Mouse (Mus musculus): Measurements from ENCODE around the gene Pskh1. TPM values are rescaled to one million over a fixed set of nuclear protein-coding genes. Genes with fewer than 3 reads are reported as not detected.
A peak's percentile ranks its signal among the peaks of the same experiment; 100 is the strongest.

Gene Pskh1
- polyA plus RNA-seq, 1 experiment from 2014 or later: 12.5 TPM

DNA sequence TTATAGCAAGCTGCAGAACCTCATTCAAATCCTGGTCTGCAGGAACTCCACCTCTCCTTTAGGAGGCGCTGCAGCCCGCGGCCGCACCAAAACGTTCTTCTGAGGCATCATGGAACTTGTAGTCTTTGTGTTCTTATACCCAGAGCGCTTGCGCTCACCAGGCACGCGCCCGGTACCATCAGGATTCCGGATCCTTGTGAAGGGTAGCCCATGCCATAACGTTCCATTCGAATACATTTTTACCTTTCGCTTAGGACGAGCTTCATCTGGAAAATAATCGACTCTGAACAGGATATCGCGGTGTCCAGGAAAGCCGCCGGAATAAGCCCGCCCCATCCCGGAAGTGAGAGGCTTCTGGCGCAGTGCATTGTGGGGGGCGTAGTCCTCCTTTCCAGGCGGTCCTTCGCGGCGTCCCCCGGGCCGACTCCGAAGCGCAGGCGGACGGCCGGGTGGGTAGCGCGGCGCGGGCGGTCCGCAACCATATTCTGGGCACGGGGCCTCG lies 45.5 kb upstream of the Pskh1 start, which contains the start of gene Thap11:
Thap11 (plus strand) TSS at position 418 of the 502 bp plus-strand sequence.
- Histone ChIP-seq H3K4me3 (ENCODE audit: low read depth, low read length) (peak within 1 kb of the TSS; percentile 80), H3K9ac (ENCODE audit: low read depth, low read length) (peak within 1 kb of the TSS; percentile 81), H3K4me2 (replicated peaks; ENCODE audit: low read depth) (peak within 1 kb of the TSS; percentile 97), H3K36me3 (ENCODE audit: control insufficient read depth, insufficient read depth) (no peaks in the 10 kb centered on the region), H3K4me1 (replicated peaks; ENCODE audit: control insufficient read depth, insufficient read depth, low read length) (peaks cover 5% of the 10 kb centered on the region), H3K27me3 (replicated peaks; ENCODE audit: control insufficient read depth, insufficient read depth, low read length) (no peaks in the 10 kb centered on the region), H3K9me3 (ENCODE audit: control insufficient read depth) (no peaks in the 10 kb centered on the region), H3K27ac (ENCODE audit: low read depth, low read length) (peak within 1 kb of the TSS; percentile 82)
- peak; percentile 91 for ATAC-seq
- TF ChIP-seq CTCF (IDR thresholded peaks at IDR 0.05; ENCODE audit: low read depth): peak; percentile 90
- under 1% methylated on average over 43 of the region's 43 CpGs for WGBS

DNA sequence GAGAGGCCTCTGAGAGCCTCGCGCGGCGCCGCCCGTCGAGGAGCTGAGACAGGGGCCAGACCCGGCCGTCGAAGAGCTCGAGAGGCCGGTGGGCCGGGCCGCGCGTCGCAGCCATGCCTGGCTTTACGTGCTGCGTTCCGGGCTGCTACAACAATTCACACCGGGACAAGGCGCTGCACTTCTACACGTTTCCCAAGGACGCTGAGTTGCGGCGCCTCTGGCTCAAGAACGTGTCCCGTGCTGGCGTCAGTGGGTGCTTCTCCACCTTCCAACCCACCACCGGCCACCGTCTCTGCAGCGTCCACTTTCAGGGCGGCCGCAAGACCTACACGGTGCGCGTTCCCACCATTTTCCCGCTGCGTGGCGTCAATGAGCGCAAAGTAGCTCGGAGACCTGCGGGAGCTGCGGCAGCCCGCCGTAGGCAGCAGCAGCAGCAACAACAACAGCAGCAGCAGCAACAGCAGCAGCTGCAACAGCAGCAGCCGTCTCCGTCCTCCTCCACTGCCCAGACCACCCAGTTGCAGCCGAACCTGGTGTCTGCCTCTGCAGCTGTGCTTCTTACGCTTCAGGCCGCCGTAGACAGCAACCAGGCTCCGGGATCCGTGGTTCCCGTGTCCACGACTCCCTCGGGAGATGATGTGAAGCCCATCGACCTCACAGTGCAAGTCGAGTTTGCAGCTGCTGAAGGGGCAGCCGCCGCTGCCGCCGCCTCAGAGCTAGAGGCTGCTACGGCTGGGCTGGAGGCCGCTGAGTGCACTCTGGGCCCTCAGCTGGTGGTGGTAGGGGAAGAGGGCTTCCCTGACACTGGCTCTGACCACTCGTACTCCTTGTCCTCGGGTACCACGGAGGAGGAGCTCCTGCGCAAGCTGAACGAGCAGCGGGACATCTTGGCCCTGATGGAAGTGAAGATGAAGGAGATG lies 44.7 kb upstream of the Pskh1 start:
- Histone ChIP-seq H3K36me3 (ENCODE audit: control insufficient read depth, insufficient read depth) (no peaks in the 10 kb centered on the region), H3K9ac (ENCODE audit: low read depth, low read length) (peak overlapping the region; percentile 81), H3K27ac (ENCODE audit: low read depth, low read length) (peak overlapping the region; percentile 82), H3K4me2 (replicated peaks; ENCODE audit: low read depth) (peak overlapping the region; percentile 97), H3K4me1 (replicated peaks; ENCODE audit: control insufficient read depth, insufficient read depth, low read length) (peaks cover 5% of the 10 kb centered on the region), H3K9me3 (ENCODE audit: control insufficient read depth) (no peaks in the 10 kb centered on the region), H3K27me3 (replicated peaks; ENCODE audit: control insufficient read depth, insufficient read depth, low read length) (no peaks in the 10 kb centered on the region), H3K4me3 (ENCODE audit: low read depth, low read length) (peak overlapping the region; percentile 80)
- WGBS: under 1% methylated on average over 71 of the region's 71 CpGs
- ATAC-seq: peak; percentile 44
- peak; percentile 31 for TF ChIP-seq CTCF (IDR thresholded peaks at IDR 0.05; ENCODE audit: low read depth)

DNA sequence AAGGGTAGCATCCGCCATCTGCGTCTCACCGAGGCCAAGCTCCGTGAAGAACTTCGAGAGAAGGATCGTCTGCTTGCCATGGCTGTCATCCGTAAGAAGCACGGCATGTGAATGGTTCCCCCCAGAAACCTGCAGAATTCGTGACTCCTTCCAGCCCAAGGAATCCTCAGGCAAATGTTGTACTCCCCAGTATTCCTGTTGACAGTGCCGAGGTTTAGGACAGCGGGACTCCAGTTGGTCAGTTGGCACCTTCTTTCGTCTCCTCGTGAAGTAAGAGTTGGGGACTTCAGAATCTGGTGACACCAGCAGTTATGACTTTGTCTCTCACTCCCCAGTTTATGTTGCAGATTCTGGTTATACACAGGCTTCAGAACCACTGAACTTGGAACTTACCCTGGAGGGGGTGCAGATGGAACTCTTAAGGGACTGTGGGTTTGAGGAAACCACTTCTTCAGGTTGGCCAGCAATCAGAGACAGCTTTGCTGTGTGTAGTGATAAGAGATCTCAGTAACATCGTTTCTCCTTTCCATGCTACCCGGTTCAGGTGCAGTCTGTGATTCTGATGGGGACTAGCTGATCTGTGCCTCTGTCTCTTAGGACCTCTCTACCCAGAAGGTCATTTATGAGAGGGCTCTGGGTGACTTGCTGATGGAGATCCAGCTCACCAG lies 43.9 kb upstream of the Pskh1 start:
- Histone ChIP-seq H3K9me3 (ENCODE audit: control insufficient read depth) (no peaks in the 10 kb centered on the region), H3K9ac (ENCODE audit: low read depth, low read length) (peak overlapping the region; percentile 81), H3K27ac (ENCODE audit: low read depth, low read length) (peak overlapping the region; percentile 82; the same call in 1 of the 2 replicates), H3K36me3 (ENCODE audit: control insufficient read depth, insufficient read depth) (no peaks in the 10 kb centered on the region), H3K4me1 (replicated peaks; ENCODE audit: control insufficient read depth, insufficient read depth, low read length) (peaks cover 5% of the 10 kb centered on the region), H3K4me2 (replicated peaks; ENCODE audit: low read depth) (peak overlapping the region; percentile 97), H3K4me3 (ENCODE audit: low read depth, low read length) (peak overlapping the region; percentile 80), H3K27me3 (replicated peaks; ENCODE audit: control insufficient read depth, insufficient read depth, low read length) (no peaks in the 10 kb centered on the region)
- 9% methylated on average over 15 of the region's 15 CpGs for WGBS
- TF ChIP-seq CTCF (IDR thresholded peaks at IDR 0.05; ENCODE audit: low read depth): no peak
- ATAC-seq: no peak

DNA sequence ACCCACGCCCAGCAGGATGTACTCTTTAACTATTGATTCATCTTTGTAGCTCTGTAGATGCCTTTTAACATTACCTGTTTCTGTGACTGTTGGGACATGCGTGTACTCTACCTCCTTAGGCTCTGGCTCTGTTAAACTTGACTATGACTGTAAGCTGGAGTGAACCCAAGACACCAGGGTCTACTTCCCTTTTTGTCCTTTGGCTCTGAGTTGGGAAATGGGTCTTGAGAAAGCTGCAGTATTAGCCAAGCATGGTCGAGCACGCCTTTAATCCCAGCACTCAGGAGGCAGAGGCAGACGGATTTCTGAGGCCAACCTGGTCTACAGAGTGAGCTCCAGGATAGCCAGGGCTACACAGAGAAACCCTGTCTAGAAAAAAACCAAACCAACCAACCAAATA lies 41.7 kb upstream of the Pskh1 start:
- WGBS: 80% methylated on average over 5 of the region's 5 CpGs
- no peaks in the 10 kb centered on the region for H3K9me3 ChIP-seq (ENCODE audit: control insufficient read depth)
- no peak overlapping the region for H3K4me2 ChIP-seq (replicated peaks; ENCODE audit: low read depth)
- TF ChIP-seq CTCF (IDR thresholded peaks at IDR 0.05; ENCODE audit: low read depth): no peak
- no peak for ATAC-seq
- no peak overlapping the region for H3K9ac ChIP-seq (ENCODE audit: low read depth, low read length)
- no peaks in the 10 kb centered on the region for H3K27me3 ChIP-seq (replicated peaks; ENCODE audit: control insufficient read depth, insufficient read depth, low read length)
- no peak overlapping the region for H3K27ac ChIP-seq (ENCODE audit: low read depth, low read length)
- H3K36me3 ChIP-seq (ENCODE audit: control insufficient read depth, insufficient read depth): no peaks in the 10 kb centered on the region
- peaks cover 10% of the 10 kb centered on the region for H3K4me1 ChIP-seq (replicated peaks; ENCODE audit: control insufficient read depth, insufficient read depth, low read length)
- H3K4me3 ChIP-seq (ENCODE audit: low read depth, low read length): no peak overlapping the region

DNA sequence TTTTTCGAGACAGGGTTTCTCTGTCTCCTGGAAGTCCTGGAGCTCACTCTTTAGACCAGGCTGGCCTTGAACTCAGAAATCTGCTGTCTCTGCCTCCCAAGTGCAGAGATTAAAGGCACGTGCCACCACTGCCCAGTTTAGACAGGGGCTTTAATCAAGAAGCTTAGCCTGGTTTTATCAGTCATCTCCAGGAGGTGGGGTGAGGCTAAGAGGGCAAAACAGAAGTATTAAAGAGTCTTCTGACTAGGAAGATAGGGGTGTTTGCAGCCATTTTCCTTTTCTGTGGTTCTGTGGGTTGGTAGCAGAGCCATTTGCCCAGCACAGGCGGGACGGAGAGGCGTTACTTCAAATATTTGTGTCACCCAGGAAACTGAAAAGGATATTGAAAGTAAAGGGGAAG lies 40.9 kb upstream of the Pskh1 start:
- Histone ChIP-seq H3K9me3 (ENCODE audit: control insufficient read depth) (no peaks in the 10 kb centered on the region), H3K27ac (ENCODE audit: low read depth, low read length) (peak overlapping the region; percentile 51; the same call in 1 of the 2 replicates), H3K27me3 (replicated peaks; ENCODE audit: control insufficient read depth, insufficient read depth, low read length) (no peaks in the 10 kb centered on the region), H3K4me1 (replicated peaks; ENCODE audit: control insufficient read depth, insufficient read depth, low read length) (peaks cover 10% of the 10 kb centered on the region), H3K4me2 (replicated peaks; ENCODE audit: low read depth) (no peak overlapping the region; the same call in 1 of the 2 replicates), H3K9ac (ENCODE audit: low read depth, low read length) (peak overlapping the region; percentile 4; the same call in 1 of the 2 replicates), H3K36me3 (ENCODE audit: control insufficient read depth, insufficient read depth) (no peaks in the 10 kb centered on the region), H3K4me3 (ENCODE audit: low read depth, low read length) (no peak overlapping the region)
- no peak for TF ChIP-seq CTCF (IDR thresholded peaks at IDR 0.05; ENCODE audit: low read depth)
- 45% methylated on average over 5 of the region's 5 CpGs for WGBS
- ATAC-seq: no peak
